Mouse (Mus musculus) heart, postnatal 36 days (tissue): ENCODE data around the gene Rerg. TPM values are rescaled to one million over a fixed set of nuclear protein-coding genes. Genes with fewer than 3 reads are reported as not detected.

Experiments used
- DNase-seq, 2 experiments: peaks; one replicate each; pipeline ENCODE4 v3.0.0; 2021 to 2022
- intact Hi-C: fragments of 180-260 bp; cut with DNase I; formaldehyde crosslinking; loops from one replicate; pipeline ENCODE4 v1.15.1; 2025
- total RNA-seq, 2 experiments: library from RNA; stranded (reverse); gene quantifications; 2 replicates each; pipeline ENCODE4 v1.2.3; 2021

The Rerg gene
- total RNA-seq, 2 experiments from 2014 or later: 3.6 to 4.1 TPM

DNA sequence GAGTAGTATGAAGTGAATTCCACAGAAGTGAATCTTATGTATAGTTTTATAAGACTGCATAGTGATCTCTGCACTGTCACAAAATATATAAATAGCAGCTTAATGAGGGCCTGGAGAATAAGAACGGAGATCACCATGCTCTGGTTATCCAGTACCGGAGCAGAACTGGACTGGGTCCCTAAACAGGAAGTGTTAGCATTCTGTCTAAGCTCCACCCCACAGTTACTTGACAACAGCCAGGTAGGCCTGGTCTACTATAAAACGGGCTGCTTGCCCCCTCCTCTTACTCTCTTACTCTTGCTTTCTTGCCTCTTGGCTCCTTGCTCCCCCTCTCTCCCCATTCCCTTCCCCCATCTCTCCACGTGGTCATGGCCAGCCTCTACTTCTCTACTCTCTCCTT, 33.9 kb downstream of the Rerg start:
- intact Hi-C loops: no loop called here

DNA sequence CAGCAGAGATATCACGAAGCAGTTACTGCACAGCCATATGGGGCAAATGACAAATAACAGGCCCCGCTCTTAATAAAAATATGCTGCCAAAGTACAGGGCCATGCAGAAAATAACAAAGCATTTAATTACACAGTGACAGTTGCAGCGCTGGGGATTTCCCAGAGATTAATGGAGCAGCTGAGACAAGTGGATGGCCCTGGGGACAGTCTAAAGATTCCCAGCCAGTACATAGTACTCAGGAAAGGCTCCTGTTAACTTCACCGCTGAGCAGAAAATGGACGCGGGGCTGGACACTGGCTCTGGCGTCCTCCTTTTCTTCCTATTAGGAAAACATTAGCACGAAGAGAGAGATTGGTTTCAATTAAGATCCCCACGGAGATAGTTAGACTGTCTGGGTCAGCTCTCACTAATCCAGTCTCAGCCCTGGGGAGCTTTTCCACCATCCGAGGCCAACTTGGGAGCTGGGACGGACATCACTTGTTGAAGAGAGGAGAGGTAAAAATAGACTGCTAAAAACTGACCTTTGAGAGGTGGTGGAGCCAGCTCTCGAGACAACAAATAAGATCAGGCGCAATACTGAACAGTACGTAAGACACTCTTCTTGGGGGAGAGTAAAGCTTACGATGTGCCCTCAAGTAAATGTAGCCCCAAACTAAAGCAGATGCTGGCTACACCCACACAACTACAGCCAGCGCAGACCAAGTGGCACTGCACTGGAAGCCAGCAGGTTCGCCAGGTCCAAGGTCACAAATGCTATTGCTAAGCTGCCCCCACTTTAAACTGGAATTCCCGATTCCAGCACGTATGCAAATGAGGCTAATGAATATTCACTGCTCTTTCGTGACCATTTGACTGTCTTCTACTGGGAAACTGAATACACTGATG, 34.5 kb downstream of the Rerg start:
- intact Hi-C loops: loop anchor here (2.0 kb wide), 1 partner anchor 37 kb away; no protein-coding TSS in a partner anchor
- DNase-seq: peak; percentile 20 to 42

More for the DNA sequence above, 33.9 kb downstream of the Rerg start:
- DNase-seq: no peak

DNA sequence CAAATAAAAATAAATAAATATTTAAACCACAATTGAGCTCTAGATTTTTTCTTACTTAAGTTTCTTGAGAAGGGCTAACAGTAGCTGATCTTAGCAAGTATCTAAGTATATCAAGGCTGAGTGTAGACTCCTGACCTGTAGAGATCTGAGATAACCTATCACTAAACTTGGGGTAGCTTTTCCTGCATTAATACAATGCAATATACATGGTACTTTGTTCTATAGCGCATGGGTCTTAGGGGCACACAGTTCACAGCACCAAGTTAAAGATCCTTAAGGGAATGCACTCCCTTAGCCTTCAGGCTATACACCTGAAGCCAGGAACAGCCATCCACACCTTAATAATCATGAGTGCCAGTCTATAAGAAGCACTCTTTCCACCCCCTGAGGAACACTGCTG, 38.5 kb downstream of the Rerg start:
- intact Hi-C loops: no loop called here

DNA sequence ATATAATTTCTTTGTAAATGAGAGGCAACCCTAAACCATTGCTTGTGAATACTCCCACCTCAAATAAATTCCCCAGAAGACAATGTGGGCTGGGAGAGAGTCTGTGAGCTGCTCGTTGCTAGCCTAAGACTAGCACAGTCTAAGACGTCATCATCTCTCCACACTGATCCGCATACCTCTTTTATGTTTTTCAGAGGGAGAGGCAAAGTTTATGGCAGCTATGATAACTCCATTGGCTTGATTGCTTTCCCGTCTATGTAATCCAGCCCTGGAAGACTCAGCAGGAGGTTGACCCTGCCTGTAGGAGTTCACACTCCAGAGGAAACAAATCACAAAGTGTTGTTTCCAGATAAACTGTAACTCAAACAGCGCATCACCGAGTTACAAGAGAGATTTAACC, 38.9 kb downstream of the Rerg start:
- no peak for DNase-seq
- intact Hi-C loops: no loop called here

More for the DNA sequence above, 38.5 kb downstream of the Rerg start:
- DNase-seq: no peak

DNA sequence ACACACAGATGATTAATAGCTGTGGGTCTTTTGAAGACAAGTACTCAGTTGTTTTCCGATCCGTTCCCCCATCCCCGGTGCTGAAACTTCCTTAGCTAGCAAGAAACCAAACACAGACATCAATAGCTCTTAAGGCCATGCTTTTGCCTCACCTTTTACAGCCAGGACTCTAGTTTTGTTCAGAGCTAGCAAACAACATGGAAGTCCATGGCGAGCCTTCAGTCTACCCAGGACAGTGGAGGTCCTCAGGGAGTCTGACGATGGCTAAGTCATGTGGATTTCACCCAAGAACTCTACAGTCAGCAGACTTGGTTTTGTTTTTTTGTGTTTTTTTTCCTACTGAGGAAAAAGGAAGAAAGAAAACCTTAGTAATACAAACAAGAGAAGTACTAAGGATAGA, 43.4 kb downstream of the Rerg start:
- intact Hi-C loops: no loop called here
- no peak for DNase-seq

DNA sequence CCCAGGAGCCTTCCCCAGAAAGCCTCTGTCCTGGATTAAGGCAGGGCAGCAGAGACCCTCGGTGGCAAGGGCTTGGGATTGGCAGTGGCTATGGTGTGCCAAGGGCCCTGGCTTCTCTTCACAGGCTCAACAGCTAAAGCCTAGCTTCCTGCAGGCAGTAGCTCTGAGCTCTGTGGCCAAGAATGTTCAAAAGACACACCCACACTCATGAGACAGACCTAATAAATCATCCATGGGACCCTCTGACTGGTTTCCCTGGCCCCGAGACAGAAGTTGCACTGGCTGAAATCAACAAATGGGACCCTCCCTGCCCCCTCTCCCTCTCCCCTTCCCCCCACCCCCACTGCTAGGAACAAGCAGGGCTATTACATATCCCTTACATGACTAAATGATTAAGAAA, 44.1 kb downstream of the Rerg start:
- intact Hi-C loops: no loop called here

DNA sequence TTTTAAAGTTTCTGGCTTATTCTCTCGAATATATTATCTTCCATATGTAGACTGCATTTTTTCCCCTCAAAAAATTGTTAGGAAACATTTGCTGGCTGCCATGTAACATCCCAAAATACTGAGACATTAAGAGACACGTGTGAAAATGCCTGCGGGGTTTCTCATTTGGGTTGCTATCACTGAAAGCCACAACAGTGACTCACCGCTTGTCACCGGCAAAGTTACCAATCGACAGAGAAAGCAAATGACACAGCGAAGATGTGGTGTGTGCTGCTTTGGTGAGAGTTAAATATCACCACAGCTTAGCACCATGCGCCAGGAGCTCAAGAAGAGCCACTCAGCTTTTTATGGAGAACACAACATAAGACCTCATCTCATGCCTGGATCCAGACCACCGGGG, 44.9 kb downstream of the Rerg start:
- intact Hi-C loops: no loop called here
- no peak for DNase-seq

More for the DNA sequence above, 44.1 kb downstream of the Rerg start:
- DNase-seq: peak in 1 of 2 experiments; percentile 14

DNA sequence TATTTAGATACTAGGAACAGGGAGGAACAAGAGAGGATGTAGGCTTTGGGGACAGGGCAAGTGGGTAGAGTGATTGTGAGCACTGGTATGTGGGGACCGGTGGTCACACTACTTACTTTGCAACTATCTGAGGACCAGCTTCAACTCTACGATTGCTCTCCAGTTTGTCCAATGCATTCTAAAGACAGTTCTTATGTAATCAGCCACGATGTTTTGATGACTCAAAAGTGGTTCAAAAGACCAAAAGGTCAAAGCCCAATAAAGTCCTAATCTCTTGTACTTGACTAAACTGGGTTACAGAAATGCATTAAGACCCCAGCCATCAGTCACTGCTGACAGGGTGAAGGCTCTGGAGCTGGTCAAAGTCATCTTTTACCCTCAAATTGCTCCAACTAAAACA, 45.3 kb downstream of the Rerg start:
- no peak for DNase-seq
- intact Hi-C loops: no loop called here

DNA sequence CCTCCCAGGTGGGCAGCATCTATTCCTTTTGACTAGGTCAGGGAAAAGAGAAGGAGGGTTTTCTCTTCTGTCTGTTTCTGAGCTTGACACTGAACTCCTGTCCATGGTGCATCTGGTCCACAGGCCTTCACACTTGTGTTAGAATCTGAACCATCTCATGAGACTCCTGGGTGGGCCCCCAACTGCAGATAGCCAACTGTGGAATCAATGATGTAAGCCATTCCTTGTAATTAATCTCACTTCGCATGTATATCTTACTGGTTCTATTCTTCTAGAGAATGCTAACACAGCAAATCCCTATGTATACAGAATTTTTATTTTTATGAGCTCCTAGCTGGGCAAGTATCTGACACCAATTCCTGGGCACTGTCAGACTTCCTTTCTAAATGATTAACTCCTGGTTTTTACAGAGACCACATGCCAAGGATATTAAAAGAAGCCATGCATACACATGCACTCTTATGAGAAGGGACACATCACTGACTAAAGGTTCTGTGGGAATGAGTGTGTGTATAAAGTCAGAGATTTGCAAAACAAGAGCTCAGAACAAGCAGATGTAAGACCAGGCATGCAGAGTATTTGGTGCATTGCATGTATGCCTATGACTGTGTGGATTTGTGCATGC, 53.3 kb downstream of the Rerg start:
- no peak for DNase-seq
- intact Hi-C loops: no loop called here

DNA sequence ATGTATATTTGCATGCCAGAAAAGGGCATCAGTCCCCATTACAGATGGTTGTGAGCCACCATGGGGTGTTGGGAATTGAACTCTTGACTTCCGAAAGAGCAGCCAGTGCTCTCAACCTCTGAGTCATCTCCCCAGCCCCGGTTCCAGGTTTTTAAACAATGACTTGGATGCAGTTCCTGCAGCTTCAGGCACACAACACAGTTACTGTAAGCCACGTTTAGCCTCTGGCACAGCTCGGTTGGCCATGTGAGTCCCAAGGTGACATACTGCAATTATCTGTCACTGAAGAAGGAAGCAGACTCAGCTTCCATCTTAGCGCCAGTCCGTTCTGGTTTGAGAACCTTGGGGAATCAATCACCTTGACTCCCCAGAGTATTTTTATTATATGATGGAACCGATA, 55.4 kb downstream of the Rerg start:
- intact Hi-C loops: no loop called here
- no peak for DNase-seq

DNA sequence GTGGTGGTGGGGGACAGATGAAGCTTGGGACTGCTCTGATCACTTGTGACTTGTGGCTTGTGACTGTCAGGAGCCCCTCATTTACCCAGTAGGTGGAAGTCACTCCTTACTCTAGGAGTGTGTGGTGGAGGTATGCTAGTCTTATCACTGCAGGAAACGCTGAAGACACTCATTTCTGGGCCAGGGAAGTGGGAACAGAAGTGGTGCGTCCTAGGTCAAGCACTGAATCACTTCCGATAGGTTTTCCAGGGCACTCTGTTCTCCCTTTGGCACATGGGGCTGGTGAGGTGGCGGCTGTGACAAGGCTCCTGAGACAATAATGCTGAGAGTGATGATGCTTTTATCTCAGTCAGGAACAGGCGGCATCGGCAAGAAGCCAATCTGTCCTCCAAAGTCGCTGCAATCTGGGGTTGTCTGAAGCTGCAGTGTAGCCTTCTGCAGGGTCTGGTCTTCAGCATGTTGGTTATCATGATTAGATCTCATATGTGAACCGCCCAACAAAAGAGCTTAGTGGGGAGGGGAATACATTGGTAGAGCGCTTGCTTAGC, 59.0 kb downstream of the Rerg start:
- DNase-seq: no peak
- intact Hi-C loops: no loop called here

DNA sequence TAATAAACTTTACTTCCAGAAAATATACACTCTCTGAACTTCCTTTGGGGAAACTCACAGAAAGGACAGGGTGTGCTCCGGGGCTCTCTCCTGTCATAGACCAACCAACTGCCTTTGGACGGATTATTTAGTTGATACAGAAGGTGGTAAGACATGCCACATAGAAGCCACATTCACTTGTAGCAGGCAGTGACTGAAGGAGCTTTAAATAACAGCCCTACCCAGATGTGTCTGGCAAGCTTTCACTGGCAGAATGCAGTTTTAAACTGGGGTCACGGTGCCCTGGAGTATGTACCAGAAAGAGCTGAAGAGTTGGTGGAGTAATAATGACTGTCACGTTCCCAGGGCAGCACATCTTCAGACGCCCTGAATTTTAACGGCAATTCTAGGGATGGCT, 59.5 kb downstream of the Rerg start:
- intact Hi-C loops: no loop called here
- peak in 1 of 2 experiments; percentile 16 for DNase-seq

DNA sequence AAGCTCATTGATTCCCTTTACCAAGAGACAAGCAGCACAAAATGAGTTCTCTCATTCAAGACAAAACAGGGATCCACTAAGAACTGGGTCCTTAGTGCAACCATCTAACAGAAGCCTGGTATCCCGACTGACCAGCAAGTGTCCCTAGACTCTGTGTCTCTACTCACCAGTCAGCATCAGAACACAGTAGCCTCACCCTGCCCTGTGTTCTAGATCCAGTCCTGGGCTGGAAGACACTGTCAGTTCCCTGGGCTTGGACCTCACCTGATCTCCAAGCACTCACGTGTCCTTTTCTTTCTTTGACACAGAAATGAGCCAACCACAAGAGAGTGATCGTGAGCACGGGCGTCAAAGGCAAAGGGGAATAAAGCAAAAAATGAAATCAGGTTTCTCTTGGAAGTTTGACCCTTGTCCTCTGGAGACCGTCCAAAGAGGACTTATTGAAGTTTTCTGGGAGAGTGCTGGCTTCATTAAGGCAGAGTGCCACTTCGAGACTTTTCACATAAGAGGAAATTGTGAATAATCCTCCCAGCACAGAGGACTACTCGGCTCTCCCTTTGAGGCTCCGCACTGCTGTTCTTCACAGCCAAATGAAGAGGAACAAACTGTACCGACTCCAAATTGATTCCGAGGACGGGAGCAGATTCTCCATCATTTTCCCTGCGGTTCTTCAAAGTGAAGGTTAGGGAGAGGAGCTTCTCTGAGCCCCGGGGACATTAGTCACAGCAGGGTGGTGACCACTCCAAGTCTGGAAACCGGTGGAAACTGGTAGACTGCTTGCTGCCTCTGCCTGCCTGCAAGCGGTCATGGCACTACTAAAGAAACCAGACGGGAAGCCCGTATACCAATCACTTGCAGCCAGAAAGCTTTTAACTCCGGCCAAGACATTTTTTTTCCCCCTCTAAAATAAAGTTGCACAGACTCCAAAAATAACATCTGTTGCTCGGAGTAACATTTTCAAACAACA, 60.2 kb downstream of the Rerg start:
- peak in 1 of 2 experiments; percentile 36 for DNase-seq
- intact Hi-C loops: no loop called here

DNA sequence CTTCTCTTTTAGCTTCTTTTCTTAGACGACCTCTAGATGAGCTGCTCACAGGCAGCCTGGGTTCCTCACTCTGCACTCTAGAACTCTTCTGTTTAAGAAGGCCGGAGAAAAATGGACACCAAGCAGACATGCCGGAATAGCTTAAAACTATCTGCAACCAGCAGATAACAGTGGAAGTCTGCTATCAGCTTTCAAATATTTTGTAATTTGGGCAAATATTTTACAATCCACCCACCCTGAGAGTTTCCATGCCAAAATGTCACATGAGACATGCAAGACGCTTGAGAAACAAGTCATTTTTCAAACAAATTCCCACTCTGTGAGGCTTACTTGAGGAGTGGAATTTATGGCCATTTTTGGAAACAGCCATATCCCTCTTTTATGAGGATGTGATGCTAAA, 65.0 kb downstream of the Rerg start:
- intact Hi-C loops: no loop called here
- DNase-seq: no peak

DNA sequence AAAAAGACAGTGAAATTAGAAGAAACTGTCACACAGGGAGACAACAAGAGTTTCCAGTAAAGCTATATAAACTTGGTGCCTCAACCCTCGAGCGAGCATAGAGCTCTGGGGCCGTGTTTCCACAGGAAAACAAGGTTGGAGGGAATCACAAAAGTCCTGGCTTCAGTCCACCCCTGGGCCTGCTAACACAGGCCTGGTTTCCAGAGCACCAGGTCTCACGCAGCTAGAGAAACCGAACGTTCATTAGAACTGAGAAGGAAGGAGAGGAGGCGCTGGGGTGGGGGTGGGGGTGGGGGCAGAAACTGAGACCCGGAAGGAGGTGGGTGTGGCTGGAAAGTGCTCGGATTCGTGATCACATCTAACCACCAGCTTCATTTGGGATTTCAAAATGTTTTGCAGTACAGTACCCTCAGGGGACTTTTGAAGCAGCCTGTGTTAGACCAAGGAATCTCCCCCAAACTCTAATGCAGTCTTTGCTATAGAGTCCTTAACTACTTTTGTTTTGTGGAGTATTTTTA, 67.6 kb downstream of the Rerg start:
- intact Hi-C loops: no loop called here

DNA sequence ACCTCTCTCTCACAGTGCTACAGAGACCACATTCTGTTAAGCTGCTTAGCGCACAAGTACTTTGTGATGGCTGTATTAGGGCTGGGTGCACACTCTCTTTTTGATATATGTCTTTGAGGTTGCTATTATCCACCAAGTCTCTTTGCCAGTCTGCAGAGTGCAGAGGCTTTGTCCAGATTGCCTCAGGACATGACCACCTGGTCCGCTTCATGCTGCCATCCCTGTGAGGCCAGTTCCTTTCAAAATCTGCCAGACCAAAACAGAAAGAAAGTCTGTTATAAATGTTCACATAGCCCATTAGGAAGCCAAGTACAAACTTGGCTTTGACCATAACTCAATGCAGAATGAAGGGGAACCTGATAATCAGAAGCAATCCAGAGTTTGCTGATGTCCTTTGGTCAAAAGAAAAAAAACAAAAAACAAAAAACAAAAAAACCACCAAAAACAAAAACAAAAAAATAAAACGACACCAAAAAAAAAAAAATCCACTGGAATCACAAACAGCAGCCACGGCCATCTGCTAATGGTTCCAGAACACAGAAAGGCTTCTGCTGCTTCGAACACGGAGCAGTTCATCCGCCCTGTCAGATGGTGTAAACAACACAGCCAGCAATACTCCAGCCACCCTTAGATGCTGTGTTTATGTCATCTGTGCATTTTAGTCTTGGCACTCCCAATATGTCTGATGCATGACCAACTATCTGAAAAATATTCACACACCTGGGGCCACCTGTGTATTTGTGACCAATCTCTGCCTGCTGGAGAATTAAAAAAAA, 68.2 kb downstream of the Rerg start:
- no peak for DNase-seq
- intact Hi-C loops: no loop called here

More for the DNA sequence above, 67.6 kb downstream of the Rerg start:
- no peak for DNase-seq

DNA sequence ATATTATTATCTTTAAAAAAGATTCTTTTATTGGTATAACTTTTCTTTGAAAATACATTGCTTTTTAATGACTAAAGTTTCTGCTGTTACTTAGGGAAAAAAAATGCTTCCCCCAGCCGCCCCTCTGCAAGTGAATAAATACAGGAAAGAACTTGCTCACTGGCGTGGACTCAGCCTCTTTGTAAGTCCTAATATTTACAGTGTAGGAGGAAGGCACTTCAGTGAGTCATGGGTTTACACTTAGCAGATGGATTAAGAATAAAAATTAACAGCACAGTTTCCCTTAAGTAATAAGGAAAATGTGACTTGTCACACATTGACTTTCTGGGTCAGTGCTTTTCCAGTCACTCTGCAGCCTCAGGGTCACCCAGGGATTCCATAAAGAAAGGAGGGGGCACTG, 70.0 kb downstream of the Rerg start:
- intact Hi-C loops: no loop called here
- DNase-seq: no peak

DNA sequence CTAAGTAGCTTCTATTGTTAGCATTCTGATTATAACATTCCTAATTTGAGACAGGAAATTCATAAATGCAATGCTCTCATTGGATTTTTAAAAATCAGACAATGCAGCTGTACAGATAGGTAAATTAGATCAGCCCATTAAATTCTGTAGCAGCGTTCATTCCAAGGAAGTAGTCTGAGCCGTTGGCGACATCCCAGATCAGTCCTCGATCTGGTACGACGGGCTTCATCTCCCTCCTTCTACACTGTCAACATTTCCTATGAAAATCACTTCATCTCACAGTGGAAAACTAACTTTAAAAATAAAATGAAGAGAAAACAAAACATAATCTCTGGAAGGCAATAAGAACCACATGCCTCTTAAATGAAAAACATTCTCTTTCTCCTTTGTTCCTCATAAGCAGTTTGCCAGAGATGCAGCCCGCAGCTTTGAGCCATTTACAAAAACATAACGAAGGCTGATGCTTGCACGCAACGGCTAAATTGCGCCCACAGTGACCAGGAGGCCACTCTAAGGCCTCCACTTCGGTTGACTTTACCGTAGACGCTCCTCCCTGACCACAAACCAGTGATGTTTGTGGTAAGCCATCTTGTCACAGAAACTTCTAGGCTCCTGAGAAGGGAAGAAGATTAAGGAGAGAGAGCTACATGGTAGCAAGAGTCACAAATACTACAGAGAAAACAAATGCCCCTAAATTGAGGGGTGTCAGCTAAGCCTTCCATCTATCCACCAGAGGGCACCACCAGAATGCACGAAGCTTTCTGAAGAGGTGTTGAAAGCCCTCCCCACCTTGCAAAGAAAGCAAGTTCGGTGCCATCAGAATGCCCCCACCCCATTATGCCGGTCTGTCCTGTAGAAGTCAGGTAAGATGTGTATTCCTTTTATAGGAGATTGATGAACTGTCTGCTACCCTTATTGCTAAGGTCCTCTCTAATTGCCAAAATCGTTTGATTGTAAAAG, 71.8 kb downstream of the Rerg start:
- intact Hi-C loops: loop anchor here (1.0 to 2.0 kb wide), 2 partner anchors 36 to 71 kb away; no protein-coding TSS in a partner anchor
- peak; percentile 43 to 57 for DNase-seq
